Mouse (Mus musculus) cerebellum, adult 11-12 months (tissue): ENCODE measurements around the gene Aldh1l1.

ENCODE experiments used
- DNase-seq: peaks from one replicate; pipeline ENCODE4 v3.0.0; 2022

Aldh1l1 gene

GRCm38 (mm10) chr6:90553682-90554081 is 67.5 kb downstream of the Aldh1l1 start:
- DNase-seq: no peak

DNA sequence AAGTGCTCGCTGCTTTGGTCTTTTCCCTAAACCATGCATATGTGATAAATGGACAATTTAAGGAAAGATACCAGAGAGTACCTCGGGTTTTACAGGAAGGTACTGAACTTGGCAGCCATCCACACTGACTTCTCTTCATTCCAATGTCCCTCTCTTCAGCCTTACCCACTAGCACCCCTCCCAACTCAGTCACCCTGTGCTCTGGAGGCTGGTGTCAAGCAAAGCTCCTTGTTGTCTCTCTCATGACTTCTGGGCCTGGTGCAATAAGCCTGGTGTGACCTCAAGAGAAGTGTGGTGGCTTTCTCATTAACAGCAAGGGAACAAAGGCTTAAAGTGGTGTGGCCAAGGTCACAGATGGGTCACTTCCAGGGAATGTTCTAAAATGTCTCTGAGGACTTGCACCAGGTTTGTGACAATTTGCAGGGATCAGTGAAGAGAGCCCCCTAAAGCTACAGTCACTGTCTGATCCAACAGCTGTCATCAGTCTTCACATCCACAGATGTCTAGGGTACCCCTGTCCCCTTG is 70.4 kb downstream of the Aldh1l1 start:
- DNase-seq: no peak

DNA sequence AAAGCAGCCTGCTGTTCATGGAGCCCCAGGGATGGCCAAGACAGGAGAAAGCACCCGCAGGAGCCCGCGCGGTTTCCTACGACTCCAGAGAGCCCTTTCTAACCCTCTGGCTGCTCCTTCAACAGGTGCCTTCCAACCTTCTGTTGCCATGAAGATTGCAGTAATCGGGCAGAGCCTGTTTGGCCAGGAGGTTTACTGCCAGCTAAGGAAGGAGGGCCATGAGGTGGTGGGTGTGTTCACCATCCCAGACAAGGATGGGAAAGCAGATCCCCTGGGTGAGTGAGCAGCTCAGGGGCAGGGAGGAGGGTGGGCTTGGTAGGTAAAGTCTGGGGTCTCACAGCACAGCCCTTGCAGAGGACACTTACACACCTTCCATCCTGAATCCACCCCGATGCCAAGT is 70.8 kb downstream of the Aldh1l1 start:
- no peak for DNase-seq

DNA sequence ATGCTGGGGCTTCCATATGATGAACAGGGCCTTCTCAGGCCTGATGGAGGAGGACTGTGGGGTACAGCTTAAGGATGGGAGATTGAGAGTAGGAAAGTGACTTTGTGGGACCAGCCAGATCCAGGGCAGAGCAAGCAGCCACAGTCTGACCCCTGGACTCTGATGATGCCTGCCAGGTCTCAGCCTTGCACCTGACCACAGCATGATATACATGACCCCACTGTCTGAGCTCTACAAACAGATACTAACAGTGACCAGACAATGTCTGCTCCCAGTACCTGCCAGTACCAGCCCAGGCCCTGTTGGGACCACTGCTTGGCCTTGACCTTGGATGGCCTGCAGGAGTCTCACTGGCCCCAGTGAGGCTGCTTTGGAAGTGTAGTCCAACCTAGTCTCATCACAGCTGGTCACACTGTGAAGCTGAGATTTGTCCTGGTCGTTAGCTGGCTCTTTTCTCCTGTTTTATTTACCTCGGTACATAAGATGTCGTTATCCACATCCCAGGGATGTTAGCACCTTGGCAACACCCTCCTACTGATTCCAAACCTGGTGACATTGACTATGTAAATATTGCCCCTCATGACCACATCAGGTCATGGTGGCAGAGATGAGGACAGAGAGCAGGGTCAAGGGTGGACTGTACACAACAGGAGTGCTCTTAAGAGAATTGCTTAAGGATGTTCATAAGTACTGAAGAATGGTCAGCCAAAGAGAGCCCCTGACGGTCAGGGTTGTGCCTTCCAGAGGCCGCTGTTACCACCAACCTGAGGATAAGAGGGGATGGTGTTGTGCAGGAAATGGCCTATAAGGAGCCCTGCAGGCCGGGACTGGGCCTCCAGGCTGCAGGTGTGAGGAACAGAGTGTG is 71.8 kb downstream of the Aldh1l1 start:
- DNase-seq: no peak

DNA sequence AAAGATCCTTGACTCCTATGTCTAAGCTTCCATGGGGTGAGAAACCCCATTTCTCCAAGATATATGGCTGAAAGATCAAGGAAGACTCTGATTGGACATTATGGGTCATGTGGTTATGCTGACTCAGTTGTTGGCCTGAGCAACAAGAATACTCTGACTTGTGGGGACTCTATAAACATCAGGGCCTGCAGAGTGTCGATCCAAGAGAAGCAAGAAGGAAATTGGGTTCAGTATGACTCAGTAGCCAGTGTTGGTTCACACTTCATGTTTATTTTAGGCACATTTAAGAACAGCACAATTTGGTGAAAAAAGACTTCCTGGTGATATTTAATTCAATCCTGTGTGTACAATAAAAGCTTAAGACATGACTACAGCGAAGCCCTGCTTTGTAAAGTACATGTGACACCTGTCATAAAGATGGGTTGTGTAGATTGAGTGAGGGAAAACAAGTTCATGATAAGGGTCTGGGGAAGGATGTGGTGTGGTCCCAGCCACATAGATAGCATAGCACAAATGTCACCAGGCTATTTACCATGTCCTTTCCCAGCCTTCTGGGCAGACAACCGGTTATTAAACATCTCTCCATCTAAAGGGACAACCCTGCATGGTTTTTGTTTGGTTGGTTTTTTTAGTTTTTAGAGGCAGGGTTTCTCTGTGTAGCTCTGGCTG is 74.3 kb downstream of the Aldh1l1 start:
- DNase-seq: no peak

DNA sequence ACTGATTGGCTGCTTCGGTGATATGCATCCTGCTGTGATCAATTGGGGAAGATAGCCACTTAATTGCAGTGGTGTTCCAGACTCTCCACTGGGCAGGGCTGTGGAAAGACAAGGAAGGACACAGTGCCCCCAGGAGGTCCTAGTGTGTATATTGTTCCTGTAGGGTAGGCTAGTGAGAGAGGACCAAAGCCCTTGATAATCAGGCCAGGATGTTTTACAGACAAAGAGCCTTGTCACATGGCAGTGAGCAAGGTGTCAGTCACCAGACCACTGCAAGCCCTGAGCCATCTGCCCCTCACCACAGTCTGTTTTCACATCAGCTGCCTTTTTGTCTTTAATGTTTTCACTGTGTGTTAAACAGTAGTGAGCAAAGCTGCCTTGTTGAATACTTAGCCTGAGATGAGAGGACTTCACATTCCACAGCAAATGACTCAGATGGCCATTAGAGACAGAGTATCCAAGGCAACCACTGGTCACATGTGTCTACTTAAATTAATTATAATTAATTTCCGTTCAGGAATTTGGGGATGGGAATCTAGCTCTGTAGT is 75.1 kb downstream of the Aldh1l1 start:
- no peak for DNase-seq

DNA sequence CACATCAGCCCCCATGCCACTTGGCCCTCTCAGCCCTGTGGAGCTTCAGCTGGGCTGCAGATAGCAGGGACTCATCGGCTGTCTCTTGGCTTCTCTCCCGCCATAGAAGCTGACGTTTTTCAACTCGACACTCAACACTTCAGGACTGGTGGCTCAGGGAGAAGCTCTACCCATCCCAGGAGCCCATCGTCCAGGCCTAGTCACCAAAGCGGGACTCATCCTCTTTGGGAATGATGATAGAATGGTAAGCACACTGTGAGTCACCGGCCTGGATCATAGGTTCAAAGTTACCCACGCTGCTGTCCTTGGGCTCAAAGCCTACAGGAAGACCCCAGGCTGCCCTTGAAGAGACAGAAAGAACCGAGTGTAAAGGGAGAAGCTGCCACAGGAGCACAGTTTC is 78.0 kb downstream of the Aldh1l1 start:
- no peak for DNase-seq

DNA sequence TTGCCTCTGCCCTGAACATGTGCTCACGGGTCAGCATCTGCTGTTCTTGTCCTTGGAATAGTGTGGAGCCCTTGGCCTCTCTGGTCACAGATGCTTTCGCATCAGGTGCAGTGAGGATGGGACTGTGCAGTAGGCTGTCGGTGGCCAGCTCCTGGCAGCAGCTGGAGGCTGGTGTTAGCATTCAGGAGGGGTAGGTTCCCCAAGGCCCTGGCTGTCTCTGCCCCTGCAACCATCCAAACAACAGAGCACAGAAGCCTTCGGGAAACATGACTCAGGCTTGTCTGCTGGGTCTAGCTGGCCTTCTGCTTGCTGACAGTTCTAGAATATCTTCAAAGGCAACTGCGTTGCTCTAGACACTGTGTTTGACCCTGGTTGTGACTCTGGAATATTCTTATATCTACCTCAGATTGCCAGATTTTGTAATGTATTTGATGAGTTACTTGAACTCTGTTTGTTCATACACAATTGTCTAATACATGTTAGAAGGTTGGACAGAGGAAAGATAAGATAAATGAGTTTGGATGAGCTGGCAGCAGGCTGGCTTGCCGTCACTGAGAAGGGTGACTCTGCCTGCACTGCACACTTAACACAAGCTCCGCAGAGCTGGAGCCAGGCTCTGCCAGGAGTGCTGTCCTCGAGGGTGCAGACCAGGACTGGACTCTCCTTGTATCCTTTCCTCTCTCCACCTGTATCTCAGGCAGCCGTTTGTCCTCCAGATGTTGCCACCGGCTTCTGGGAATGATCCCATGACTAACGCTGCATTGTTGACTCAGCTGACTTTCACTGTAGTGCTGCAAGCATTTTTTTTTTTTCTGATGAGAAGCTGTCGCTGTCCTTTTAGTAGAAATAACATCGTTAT is 79.4 kb downstream of the Aldh1l1 start:
- no peak for DNase-seq

GRCm38 (mm10) chr6:90567486-90567885 is 81.3 kb downstream of the Aldh1l1 start:
- no peak for DNase-seq

GRCm38 (mm10) chr6:90567928-90568327 is 81.7 kb downstream of the Aldh1l1 start:
- DNase-seq: no peak

DNA sequence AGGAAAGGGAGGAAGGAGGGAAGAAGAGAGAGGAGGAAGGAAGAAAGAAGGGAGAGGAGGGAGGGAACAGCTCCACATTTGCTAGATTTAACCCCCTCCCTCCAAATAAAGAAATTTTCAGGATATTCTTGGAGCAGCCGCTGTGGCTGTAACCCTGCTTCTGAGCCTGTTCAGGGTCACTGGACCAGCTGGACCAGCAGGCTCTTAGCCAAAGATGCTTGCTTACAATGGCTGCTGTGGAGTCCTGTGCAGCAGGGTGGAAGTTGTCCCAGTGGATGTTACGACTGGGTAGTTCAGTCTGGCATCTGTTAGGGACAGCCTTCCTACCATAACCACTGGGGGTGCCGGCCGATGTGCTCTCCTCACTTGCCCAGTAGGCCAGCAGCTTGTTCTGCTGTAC is 82.5 kb downstream of the Aldh1l1 start:
- DNase-seq: no peak

- DNase-seq: no peak
Observed at GRCm38 (mm10) chr6:90569736-90570383, 83.6 kb downstream of the Aldh1l1 start.

GRCm38 (mm10) chr6:90570392-90570791 is 84.2 kb downstream of the Aldh1l1 start:
- DNase-seq: no peak

DNA sequence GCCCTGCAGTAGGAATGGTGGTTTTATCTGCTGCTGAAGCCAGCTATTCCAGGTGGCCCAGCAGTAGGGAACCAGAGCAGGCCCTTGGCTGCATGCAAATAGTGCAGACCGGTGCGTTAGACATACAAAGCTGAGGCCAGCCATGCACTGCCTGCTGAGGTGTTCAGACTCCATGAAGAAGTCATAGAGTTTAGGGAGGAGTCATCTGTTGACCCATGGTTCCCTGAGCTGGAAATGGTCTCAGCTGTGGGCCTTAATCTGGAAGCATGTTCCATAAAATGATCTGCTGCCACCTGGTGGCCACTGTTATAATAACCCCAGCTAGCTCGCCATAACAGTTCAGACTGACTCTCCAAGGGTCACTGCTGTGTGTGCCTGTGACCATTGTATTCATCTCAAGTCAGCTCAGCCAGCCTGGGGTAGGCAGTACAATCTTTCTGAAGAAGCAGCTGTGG is 89.1 kb downstream of the Aldh1l1 start:
- DNase-seq: peak; percentile 77

DNA sequence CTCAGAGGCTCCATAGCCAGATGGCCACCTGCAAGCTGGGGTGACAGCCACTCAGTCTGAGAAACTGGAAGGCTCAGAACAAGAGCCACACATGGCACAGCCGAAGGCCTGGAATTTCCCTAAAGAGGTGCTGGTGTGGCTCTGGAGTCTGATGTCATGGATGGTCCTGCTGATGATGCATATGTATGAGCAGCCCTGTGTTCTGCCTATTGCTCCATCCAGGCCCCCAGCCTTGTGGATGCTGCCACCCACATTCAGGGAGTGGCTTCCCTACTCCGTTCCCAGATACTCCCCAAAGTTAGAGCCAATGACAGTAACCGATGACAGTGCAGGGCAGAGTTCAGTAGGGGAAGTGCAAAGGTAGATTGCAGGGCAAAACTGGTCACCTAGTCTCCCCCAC is 91.9 kb downstream of the Aldh1l1 start:
- DNase-seq: no peak

DNA sequence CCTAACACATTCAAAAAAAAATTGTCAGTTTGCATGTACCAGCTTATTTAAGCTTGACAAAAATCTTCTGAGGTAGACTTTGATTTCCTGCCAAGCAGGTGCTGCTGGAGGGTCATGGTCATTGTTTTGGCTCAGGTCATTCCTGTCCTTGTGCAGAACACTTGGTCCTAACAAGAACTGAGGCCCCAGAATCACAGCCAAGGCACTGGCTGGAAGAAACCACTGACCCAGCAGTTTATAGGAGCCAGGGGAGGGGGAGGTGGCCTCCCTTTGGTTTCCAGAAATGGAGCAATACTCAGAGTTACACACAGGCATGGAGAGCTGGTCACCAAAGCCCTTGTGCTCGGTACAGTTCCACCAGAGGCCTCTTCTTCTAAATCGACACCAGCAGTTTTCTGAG is 96.1 kb downstream of the Aldh1l1 start:
- no peak for DNase-seq

GRCm38 (mm10) chr6:90588113-90588512 is 101.9 kb downstream of the Aldh1l1 start:
- DNase-seq: no peak

- no peak for DNase-seq
Observed at GRCm38 (mm10) chr6:90590707-90591106, 104.5 kb downstream of the Aldh1l1 start.

DNA sequence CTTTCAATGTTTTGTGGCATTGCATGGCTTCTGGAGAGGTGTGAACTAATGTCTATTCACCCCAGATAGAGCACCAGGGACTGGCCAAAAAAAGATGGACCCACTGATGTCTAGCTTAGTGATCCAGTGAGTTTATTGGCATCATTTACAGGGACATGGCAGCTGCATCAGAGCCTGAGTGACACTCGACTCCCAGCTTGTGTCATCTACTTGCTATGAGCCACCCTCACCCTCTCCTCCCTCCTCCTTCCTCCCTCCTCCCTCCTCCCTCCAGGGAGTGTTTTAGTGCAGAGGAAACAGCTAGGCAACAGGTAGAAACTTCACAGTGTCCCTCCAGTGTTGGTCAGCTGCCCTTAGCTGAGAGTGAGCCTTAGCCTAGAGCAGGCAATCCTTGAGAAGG is 108.7 kb downstream of the Aldh1l1 start:
- DNase-seq: no peak

GRCm38 (mm10) chr6:90597060-90597459 is 110.8 kb downstream of the Aldh1l1 start:
- DNase-seq: no peak

- peak; percentile 88 for DNase-seq
Observed at GRCm38 (mm10) chr6:90597592-90597991, 111.4 kb downstream of the Aldh1l1 start.

- DNase-seq: no peak
Observed at GRCm38 (mm10) chr6:90598197-90598596, 112.0 kb downstream of the Aldh1l1 start.
